13 mouse cellular contexts compared by ENCODE assay signal in the genomic region with DNA sequence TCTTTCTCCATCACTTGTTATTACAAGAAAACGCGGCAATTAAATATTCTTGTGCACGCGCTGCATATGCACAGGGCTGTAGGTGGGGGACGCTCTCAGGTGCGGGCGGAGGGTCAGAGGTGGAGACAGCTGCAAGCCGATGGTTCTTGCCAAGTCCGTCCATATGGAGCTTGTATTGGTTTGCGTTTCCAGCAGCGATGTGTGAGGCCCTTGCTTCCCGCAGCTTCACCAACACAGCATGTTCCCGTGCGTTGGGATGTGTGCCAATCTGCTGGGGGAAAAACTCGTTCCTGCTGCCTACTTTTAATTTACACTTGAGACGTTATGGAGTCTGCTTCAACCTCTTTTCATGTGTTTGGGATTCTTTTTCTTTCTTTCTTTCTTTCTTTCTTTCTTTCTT.
A peak's percentile ranks its signal among the peaks of the same experiment; 100 is the strongest.
DNase-seq lines count a peak whose midpoint lies in the region; ATAC-seq lines count a peak whose summit lies in the region.
"Had no signal": no experiment of that assay in that cellular context is flagged by ENCODE, and none has a peak within 500 bp of the region (broad histone marks: within the 10 kb centered on the region; RNA-seq: fewer than 3 reads in every experiment).

No protein-coding gene starts in this region.

- H3K9me3 ChIP-seq in heart, embryonic 10.5 days = peaks cover 3% of the 10 kb centered on the region; the same call in 1 of the 2 replicates
- H3K9me3 ChIP-seq in intestine, embryonic 16.5 days (ENCODE audit: control insufficient read depth, low read length) = no peaks in the 10 kb centered on the region
- no peaks in the 10 kb centered on the region for H3K9me3 ChIP-seq in heart, embryonic 11.5 days (replicated peaks; ENCODE audit: control insufficient read depth, low read length)
- H3K9me3 ChIP-seq: limb, embryonic 12.5 days; lung, embryonic 15.5 days; midbrain, embryonic 12.5 days had no signal

- no peak overlapping the region for H3K27ac ChIP-seq in heart, embryonic 10.5 days
- H3K27ac ChIP-seq in intestine, embryonic 16.5 days (ENCODE audit: low read length) = no peak overlapping the region
- no peak overlapping the region for H3K27ac ChIP-seq in heart, embryonic 11.5 days (ENCODE audit: low read depth, low read length)
- H3K27ac ChIP-seq: limb, embryonic 12.5 days; lung, embryonic 15.5 days; midbrain, embryonic 12.5 days had no signal

- 88% methylated on average over 16 of the region's 16 CpGs for WGBS in heart, embryonic 10.5 days
- 78% methylated on average over 16 of the region's 16 CpGs for WGBS in intestine, embryonic 16.5 days
- WGBS in heart, embryonic 11.5 days (ENCODE audit: insufficient replicate concordance) = 86% methylated on average over 16 of the region's 16 CpGs

- no peak for ATAC-seq in intestine, embryonic 16.5 days
- ATAC-seq in heart, embryonic 11.5 days (replicated peaks; ENCODE audit: insufficient number of reproducible peaks, low FRiP score, low TSS enrichment) = no peak
- ATAC-seq: CD4-positive, CD25-positive, alpha-beta regulatory T cell, adult 4 months; inflammation-experienced regulatory T-cells, adult 6 months had no signal

- no peak overlapping the region for H3K4me2 ChIP-seq in intestine, embryonic 16.5 days (ENCODE audit: low read depth, low read length)
- H3K4me2 ChIP-seq in heart, embryonic 11.5 days = no peak overlapping the region
- H3K4me2 ChIP-seq: limb, embryonic 12.5 days; lung, embryonic 15.5 days; midbrain, embryonic 12.5 days had no signal

- H3K27me3 ChIP-seq in heart, embryonic 10.5 days (ENCODE audit: insufficient read depth, poor library complexity, severe bottlenecking) = no peaks in the 10 kb centered on the region
- no peaks in the 10 kb centered on the region for H3K27me3 ChIP-seq in intestine, embryonic 16.5 days (replicated peaks; ENCODE audit: control insufficient read depth, insufficient read depth, low read length)
- no peaks in the 10 kb centered on the region for H3K27me3 ChIP-seq in heart, embryonic 11.5 days (ENCODE audit: control insufficient read depth, insufficient read depth, low read length)
- H3K27me3 ChIP-seq: limb, embryonic 12.5 days; lung, embryonic 15.5 days; midbrain, embryonic 12.5 days had no signal

- H3K4me3 ChIP-seq in heart, embryonic 10.5 days = no peak overlapping the region
- H3K4me3 ChIP-seq in intestine, embryonic 16.5 days (ENCODE audit: low read length) = no peak overlapping the region
- H3K4me3 ChIP-seq in heart, embryonic 11.5 days (ENCODE audit: low read depth, low read length) = no peak overlapping the region
- H3K4me3 ChIP-seq: limb, embryonic 12.5 days; lung, embryonic 15.5 days; midbrain, embryonic 12.5 days had no signal

- H3K9ac ChIP-seq in intestine, embryonic 16.5 days (ENCODE audit: low read depth, low read length) = no peak overlapping the region
- no peak overlapping the region for H3K9ac ChIP-seq in heart, embryonic 11.5 days (ENCODE audit: low read depth, low read length)
- H3K9ac ChIP-seq: limb, embryonic 12.5 days; lung, embryonic 15.5 days; midbrain, embryonic 12.5 days had no signal

- intact Hi-C loops in heart, postnatal 25 days (cut with DNase I) = no loop called here

- H3K36me3 ChIP-seq in heart, embryonic 10.5 days = no peaks in the 10 kb centered on the region
- H3K36me3 ChIP-seq in intestine, embryonic 16.5 days (ENCODE audit: control insufficient read depth, insufficient read depth, low read length) = no peaks in the 10 kb centered on the region
- no peaks in the 10 kb centered on the region for H3K36me3 ChIP-seq in heart, embryonic 11.5 days (ENCODE audit: control insufficient read depth, insufficient read depth, low read length)
- H3K36me3 ChIP-seq: limb, embryonic 12.5 days; lung, embryonic 15.5 days; midbrain, embryonic 12.5 days had no signal

- H3K4me1 ChIP-seq in heart, embryonic 10.5 days = no peaks in the 10 kb centered on the region
- no peaks in the 10 kb centered on the region for H3K4me1 ChIP-seq in intestine, embryonic 16.5 days (ENCODE audit: control insufficient read depth, insufficient read depth, low read length)
- H3K4me1 ChIP-seq in heart, embryonic 11.5 days (ENCODE audit: control insufficient read depth, insufficient read depth, low read length) = no peaks in the 10 kb centered on the region
- H3K4me1 ChIP-seq: limb, embryonic 12.5 days; lung, embryonic 15.5 days; midbrain, embryonic 12.5 days had no signal

- DNase-seq in heart, embryonic 10.5 days (ENCODE audit: low spot score) = peak; percentile 59
- DNase-seq in heart, postnatal 25 days (ENCODE audit: low spot score) = no peak
- peak; percentile 30 to 51 for DNase-seq in cerebellum, postnatal 25 days
- DNase-seq in left cerebral cortex, adult 11 months (ENCODE audit: low spot score) = peak; percentile 19
- DNase-seq in right cerebral cortex, postnatal 36 days (ENCODE audit: low spot score in 2 of 2) = peak; percentile 31 to 55
- DNase-seq in spleen, adult 12 weeks (ENCODE audit: low spot score) = no peak

Comparison
In these comparisons a context has a peak if more than half of its experiments do, and no peak if none do; other contexts are left out.
1. DNase-seq: peak in heart, embryonic 10.5 days (single experiment), cerebellum, postnatal 25 days (2 of 2), left cerebral cortex, adult 11 months (single experiment) and right cerebral cortex, postnatal 36 days (2 of 2); none in heart, postnatal 25 days (single experiment) and spleen, adult 12 weeks (single experiment).